In genomic region chr12:87413179-87413790, GRCm38 (mm10) we compare ENCODE assay signal across 9 mouse cellular contexts. TPM values are rescaled to one million over a fixed set of nuclear protein-coding genes. Genes with fewer than 3 reads are reported as not detected.
DNase-seq lines count a peak whose midpoint lies in the region; ATAC-seq and TF ChIP-seq lines count a peak whose summit lies in the region.
"Had no signal": no experiment of that assay in that cellular context is flagged by ENCODE, and none has a peak within 500 bp of the region (broad histone marks: within the 10 kb centered on the region; RNA-seq: fewer than 3 reads in every experiment).

No protein-coding gene starts in this region.

- H3K9ac ChIP-seq in heart, embryonic 14.5 days (ENCODE audit: low read length) = no peak overlapping the region
- no peak overlapping the region for H3K9ac ChIP-seq in liver, embryonic 13.5 days
- H3K9ac ChIP-seq: embryonic facial prominence, embryonic 12.5 days had no signal

- no peak overlapping the region for H3ac ChIP-seq in C2C12 (ENCODE audit: control insufficient read depth, insufficient read length, low read depth)

- ATAC-seq in heart, embryonic 14.5 days (ENCODE audit: insufficient number of reproducible peaks, insufficient read depth, low FRiP score, low read depth) = 0 out of 2 replicates have a peak, but pooled peaks have one; percentile 24
- ATAC-seq in liver, embryonic 13.5 days (ENCODE audit: low read depth) = peak; percentile 47; the same call in 1 of the 2 replicates

- no peak overlapping the region for H3K4me2 ChIP-seq in heart, embryonic 14.5 days (ENCODE audit: low read length)
- H3K4me2 ChIP-seq in liver, embryonic 13.5 days = no peak overlapping the region
- H3K4me2 ChIP-seq: embryonic facial prominence, embryonic 12.5 days had no signal

- no peaks in the 10 kb centered on the region for H3K79me2 ChIP-seq in C2C12 (ENCODE audit: control insufficient read depth, insufficient read depth)

- peak; percentile 86 for TF ChIP-seq CTCF in C2C12 (IDR thresholded peaks at IDR 0.05; ENCODE audit: control insufficient read depth, insufficient read depth, insufficient read length)

- no peaks in the 10 kb centered on the region for H3K27me3 ChIP-seq in C2C12 (ENCODE audit: control insufficient read depth, insufficient read depth, insufficient read length)
- H3K27me3 ChIP-seq in heart, embryonic 14.5 days (ENCODE audit: control insufficient read depth, insufficient read depth, low read length) = no peaks in the 10 kb centered on the region
- H3K27me3 ChIP-seq in liver, embryonic 13.5 days = no peaks in the 10 kb centered on the region
- H3K27me3 ChIP-seq in splenic B cell, adult 2 months (ENCODE audit: control insufficient read depth, insufficient read depth, low read length, poor library complexity, severe bottlenecking) = no peaks in the 10 kb centered on the region
- H3K27me3 ChIP-seq: embryonic facial prominence, embryonic 12.5 days had no signal

- no peaks in the 10 kb centered on the region for H3K79me3 ChIP-seq in C2C12 (ENCODE audit: low read depth)

- H3K4me1 ChIP-seq in heart, embryonic 14.5 days (ENCODE audit: control insufficient read depth in 2 of 2, insufficient read depth in 2 of 2, low read length in 2 of 2) = peaks cover 8 to 14% of the 10 kb centered on the region in 2 experiments
- peaks cover 11% of the 10 kb centered on the region for H3K4me1 ChIP-seq in liver, embryonic 13.5 days (replicated peaks)

- no peak overlapping the region for H3K4me3 ChIP-seq in C2C12 (ENCODE audit: insufficient read depth, poor library complexity, severe bottlenecking)
- no peak overlapping the region for H3K4me3 ChIP-seq in heart, embryonic 14.5 days (ENCODE audit: control insufficient read depth in 1 of 2, insufficient read depth in 1 of 2, low read depth in 1 of 2, low read length in 2 of 2)
- no peak overlapping the region for H3K4me3 ChIP-seq in liver, embryonic 13.5 days (replicated peaks)
- H3K4me3 ChIP-seq: embryonic facial prominence, embryonic 12.5 days had no signal

- DNase-seq in adrenal gland, postnatal 14 days = peak; percentile 83
- peak; percentile 52 for DNase-seq in embryo, embryonic 11.5 days (ENCODE audit: low read depth, low spot score)
- peak; percentile 72 for DNase-seq in kidney, postnatal 14 days
- DNase-seq in liver, embryonic 13.5 days = peak; percentile 38
- DNase-seq in neural tube, embryonic 10.5 days (ENCODE audit: extremely low spot score, low spot score) = peak; percentile 73
- peak; percentile 77 for DNase-seq in splenic B cell, adult 2 months (ENCODE audit: low read depth, low spot score)

- WGBS in heart, embryonic 14.5 days = 19% methylated on average over 3 of the region's 4 CpGs
- 5% methylated on average over 4 of the region's 4 CpGs for WGBS in liver, embryonic 13.5 days (ENCODE audit: insufficient replicate concordance)

- H3K36me3 ChIP-seq in C2C12 (ENCODE audit: control insufficient read depth, insufficient read depth) = no peaks in the 10 kb centered on the region
- H3K36me3 ChIP-seq in heart, embryonic 14.5 days (ENCODE audit: control insufficient read depth, insufficient read depth, low read length) = no peaks in the 10 kb centered on the region
- H3K36me3 ChIP-seq in liver, embryonic 13.5 days = no peaks in the 10 kb centered on the region
- H3K36me3 ChIP-seq in splenic B cell, adult 2 months (ENCODE audit: control insufficient read depth, insufficient read depth, low read length, poor library complexity, severe bottlenecking) = no peaks in the 10 kb centered on the region
- H3K36me3 ChIP-seq: embryonic facial prominence, embryonic 12.5 days had no signal

- H3K27ac ChIP-seq in heart, embryonic 14.5 days (replicated peaks in 1 of 2; ENCODE audit: control insufficient read depth in 1 of 2, insufficient read depth in 1 of 2, low read depth in 2 of 2, low read length in 2 of 2) = no peak overlapping the region
- H3K27ac ChIP-seq in liver, embryonic 13.5 days = no peak overlapping the region
- H3K27ac ChIP-seq: embryonic facial prominence, embryonic 12.5 days had no signal

- no peaks in the 10 kb centered on the region for H3K9me3 ChIP-seq in heart, embryonic 14.5 days (ENCODE audit: control insufficient read depth, low read length)
- no peaks in the 10 kb centered on the region for H3K9me3 ChIP-seq in liver, embryonic 13.5 days (replicated peaks)
- H3K9me3 ChIP-seq: embryonic facial prominence, embryonic 12.5 days had no signal

TF ChIP-seq in C2C12, 6 proteins besides CTCF, POLR2A, EP300 and RAD21:
- TF ChIP-seq MYOD1 (IDR thresholded peaks at IDR 0.05; ENCODE audit: control insufficient read depth, insufficient read length, low read depth) = no peak
- no peak for TF ChIP-seq USF1 (IDR thresholded peaks at IDR 0.05; ENCODE audit: low read depth)
- TF ChIP-seq MAX (IDR thresholded peaks at IDR 0.05) = peak; percentile 20

RNA-seq across cellular contexts. Expression of gene Sptlc2, which starts 25.1 kb away (rescaled TPM):
- polyA plus RNA-seq in C2C12 (2012; fragmentation: generic; extraction: Trizol) = 44.7 TPM
- 174 and 200 TPM in 2 replicates for total RNA-seq in adrenal gland, postnatal 14 days (2021)
- 69.1 and 79.3 TPM in 2 replicates for polyA plus RNA-seq in heart, embryonic 14.5 days (2014; fragmentation: Nextera tagmentation; extraction: Ambion mirVana)
- polyA plus RNA-seq in liver, embryonic 13.5 days (2015; fragmentation: Nextera tagmentation; extraction: Ambion mirVana) = 30.6 and 36.4 TPM in 2 replicates

RNA-seq across cellular contexts. Expression of gene Slirp, which starts 30.4 kb away (rescaled TPM):
- 84.9 TPM for polyA plus RNA-seq in C2C12 (2012; fragmentation: generic; extraction: Trizol)
- 155 and 158 TPM in 2 replicates for total RNA-seq in adrenal gland, postnatal 14 days (2021)
- 248 and 265 TPM in 2 replicates for polyA plus RNA-seq in heart, embryonic 14.5 days (2014; fragmentation: Nextera tagmentation; extraction: Ambion mirVana)
- 228 and 232 TPM in 2 replicates for polyA plus RNA-seq in liver, embryonic 13.5 days (2015; fragmentation: Nextera tagmentation; extraction: Ambion mirVana)

RNA-seq across cellular contexts. Expression of gene Alkbh1, which starts 30.5 kb away (rescaled TPM):
- polyA plus RNA-seq in C2C12 (2012; fragmentation: generic; extraction: Trizol) = 12.7 TPM
- 21.7 and 23.6 TPM in 2 replicates for total RNA-seq in adrenal gland, postnatal 14 days (2021)
- 29.5 and 36.1 TPM in 2 replicates for polyA plus RNA-seq in heart, embryonic 14.5 days (2014; fragmentation: Nextera tagmentation; extraction: Ambion mirVana)
- polyA plus RNA-seq in liver, embryonic 13.5 days (2015; fragmentation: Nextera tagmentation; extraction: Ambion mirVana) = 20.6 and 24.9 TPM in 2 replicates

RNA-seq across cellular contexts. Expression of gene Snw1, which starts 58.8 kb away (rescaled TPM):
- polyA plus RNA-seq in C2C12 (2012; fragmentation: generic; extraction: Trizol) = 41.7 TPM
- 63.3 and 67.8 TPM in 2 replicates for total RNA-seq in adrenal gland, postnatal 14 days (2021)
- polyA plus RNA-seq in heart, embryonic 14.5 days (2014; fragmentation: Nextera tagmentation; extraction: Ambion mirVana) = 78.0 and 84.0 TPM in 2 replicates
- 68.7 and 78.4 TPM in 2 replicates for polyA plus RNA-seq in liver, embryonic 13.5 days (2015; fragmentation: Nextera tagmentation; extraction: Ambion mirVana)
